Mouse (Mus musculus) embryonic facial prominence, embryonic 13.5 days (tissue): ENCODE measurements at regions not wholly inside any gene's neighbourhood (a gene's known extent, or its start where the extent isn't known, plus 50 kb on each side); places are given as distances from the start of the nearest gene placed in this dataset.
"Not testable (repeated sequence)": the region's sequence is repeated elsewhere in the genome, so short reads cannot be mapped to it uniquely, and the experiment has no call there.

ENCODE experiments used
- ATAC-seq: fragments of 200-750 bp; cut with Nextera tagmentation; 2 replicates; pipeline ENCODE4 v1.8.0; 2017; ENCODE audit warnings: low read depth; ENCODE audit not compliant: insufficient number of reproducible peaks, insufficient read depth, low FRiP score, low TSS enrichment
- H3K27ac ChIP-seq: fragments of 300-500 bp; sonication (generic); 2 replicates; pipeline ENCODE4 v1.5.1; 2015; ENCODE audit warnings: moderate library complexity, mild to moderate bottlenecking, inconsistent platforms
- H3K27me3 ChIP-seq: fragments of 300-500 bp; sonication (generic); 2 replicates; pipeline ENCODE4 v1.6.1; 2015; ENCODE audit warnings: mild to moderate bottlenecking, inconsistent platforms
- H3K36me3 ChIP-seq: fragments of 300-500 bp; sonication (generic); 2 replicates; pipeline ENCODE4 v1.6.1; 2015; ENCODE audit warnings: mild to moderate bottlenecking, inconsistent platforms
- H3K4me1 ChIP-seq: fragments of 300-500 bp; sonication (generic); 2 replicates; pipeline ENCODE4 v1.6.1; 2015; ENCODE audit warnings: inconsistent platforms
- H3K4me2 ChIP-seq: fragments of 300-500 bp; sonication (generic); 2 replicates; pipeline ENCODE4 v1.6.1; 2015; ENCODE audit warnings: moderate library complexity, mild to moderate bottlenecking, inconsistent platforms
- H3K4me3 ChIP-seq: fragments of 300-500 bp; sonication (generic); 2 replicates; pipeline ENCODE4 v1.5.1; 2015; ENCODE audit warnings: mild to moderate bottlenecking, inconsistent platforms
- H3K9ac ChIP-seq: fragments of 300-500 bp; sonication (generic); 2 replicates; pipeline ENCODE4 v1.6.1; 2015; ENCODE audit warnings: mild to moderate bottlenecking, inconsistent platforms
- H3K9me3 ChIP-seq: fragments of 300-500 bp; sonication (generic); 2 replicates; pipeline ENCODE4 v1.6.1; 2016; ENCODE audit warnings: inconsistent platforms
- WGBS: fragments of 180-500 bp; shearing (Covaris S2); methylation state at CpG from one replicate; pipeline ENCODE4 v1.1.7; 2015; ENCODE audit warnings: mixed read lengths; 5-methylcytosine and 5-hydroxymethylcytosine counted together

- WGBS: 73% methylated on average over 4 of the region's 4 CpGs
- no peak overlapping the region for H3K4me3 ChIP-seq
- H3K9me3 ChIP-seq: no peaks in the 10 kb centered on the region
Observed at GRCm38 (mm10) chr13:44490935-44491465, 238.3 kb upstream of the Jarid2 start.

GRCm38 (mm10) chr13:44493884-44494283 lies 235.4 kb upstream of the Jarid2 start:
- H3K9me3 ChIP-seq: no peaks in the 10 kb centered on the region
- no peaks in the 10 kb centered on the region for H3K27me3 ChIP-seq
- H3K27ac ChIP-seq: no peak overlapping the region
- peaks cover 58% of the 10 kb centered on the region for H3K4me1 ChIP-seq
- no peak for ATAC-seq
- no peak overlapping the region for H3K4me2 ChIP-seq
- H3K36me3 ChIP-seq: no peaks in the 10 kb centered on the region
- H3K4me3 ChIP-seq: no peak overlapping the region
- WGBS: 50% methylated on average over 3 of the region's 3 CpGs
- no peak overlapping the region for H3K9ac ChIP-seq

More at GRCm38 (mm10) chr13:44490935-44491465, 238.3 kb upstream of the Jarid2 start:
- Histone ChIP-seq H3K27ac (no peak overlapping the region), H3K4me2 (no peak overlapping the region), H3K4me1 (peaks cover 45% of the 10 kb centered on the region), H3K27me3 (no peaks in the 10 kb centered on the region), H3K36me3 (no peaks in the 10 kb centered on the region), H3K9ac (no peak overlapping the region)
- no peak for ATAC-seq

DNA sequence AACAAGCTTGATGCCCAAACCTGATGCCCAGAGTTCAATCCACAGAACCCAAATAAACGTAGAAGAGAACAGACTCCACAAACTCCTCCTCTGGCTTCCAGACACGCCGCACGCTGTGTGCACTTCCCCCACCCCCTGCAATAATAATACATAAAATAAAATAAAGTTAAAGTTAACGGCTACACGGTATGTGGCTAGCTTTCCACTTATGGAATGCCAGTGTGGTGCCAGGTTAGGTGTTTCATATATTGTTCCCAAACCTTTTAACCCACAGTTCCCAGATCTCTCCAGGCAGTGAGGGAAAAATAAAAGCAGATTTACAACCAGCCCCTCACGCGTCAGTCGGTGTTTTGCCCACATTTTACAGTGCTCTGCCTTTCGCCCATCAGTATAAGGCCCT lies 233.8 kb upstream of the Jarid2 start:
- Histone ChIP-seq H3K4me2 (no peak overlapping the region), H3K27ac (0 out of 2 replicates have a peak overlapping the region, but pooled peaks have one; percentile 23), H3K9ac (no peak overlapping the region), H3K4me3 (no peak overlapping the region), H3K9me3 (no peaks in the 10 kb centered on the region), H3K27me3 (no peaks in the 10 kb centered on the region), H3K36me3 (no peaks in the 10 kb centered on the region), H3K4me1 (peaks cover 58% of the 10 kb centered on the region)
- WGBS: 64% methylated on average over 10 of the region's 10 CpGs
- no peak for ATAC-seq

- Histone ChIP-seq H3K9ac (no peak overlapping the region), H3K9me3 (no peaks in the 10 kb centered on the region), H3K4me2 (no peak overlapping the region), H3K27ac (peak overlapping the region; percentile 44), H3K27me3 (no peaks in the 10 kb centered on the region), H3K4me1 (peaks cover 51% of the 10 kb centered on the region), H3K4me3 (no peak overlapping the region), H3K36me3 (no peaks in the 10 kb centered on the region)
- WGBS: 36% methylated on average over 9 of the region's 9 CpGs
- no peak for ATAC-seq
Observed at GRCm38 (mm10) chr13:44496596-44496995, 232.7 kb upstream of the Jarid2 start.

DNA sequence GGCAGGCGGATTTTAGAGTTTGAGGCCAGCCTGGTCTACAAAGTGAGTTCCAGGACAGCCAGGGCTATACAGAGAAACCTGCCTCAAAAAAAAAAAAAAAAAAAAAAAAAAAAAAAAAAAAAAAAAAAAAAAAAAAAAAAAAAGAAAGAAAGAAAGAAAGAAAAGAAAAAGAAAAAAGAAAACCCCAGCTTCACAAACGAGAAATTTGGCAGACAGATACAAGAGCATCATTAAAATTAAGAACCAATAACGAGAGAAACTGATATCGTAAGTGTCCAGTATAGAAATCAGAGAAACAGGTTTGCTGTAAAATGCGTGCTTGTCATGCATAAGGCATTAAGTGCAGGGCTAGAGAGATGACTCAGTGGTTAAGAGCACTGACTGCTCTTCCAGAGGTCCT lies 228.4 kb upstream of the Jarid2 start:
- not testable (repeated sequence) for H3K9ac ChIP-seq, H3K27me3 ChIP-seq, H3K4me3 ChIP-seq, ATAC-seq, H3K9me3 ChIP-seq, H3K27ac ChIP-seq, H3K4me2 ChIP-seq, H3K36me3 ChIP-seq
- WGBS: 85% methylated on average over 5 of the region's 5 CpGs
- peaks cover 26% of the 10 kb centered on the region for H3K4me1 ChIP-seq

GRCm38 (mm10) chr13:44501777-44502321 lies 227.4 kb upstream of the Jarid2 start:
- no peak; the same call in 1 of the 2 replicates for ATAC-seq

GRCm38 (mm10) chr13:44502612-44503256 lies 226.5 kb upstream of the Jarid2 start:
- no peak overlapping the region for H3K4me2 ChIP-seq
- H3K4me1 ChIP-seq: peaks cover 15% of the 10 kb centered on the region
- 70% methylated on average over 10 of the region's 10 CpGs for WGBS
- H3K4me3 ChIP-seq: no peak overlapping the region
- H3K36me3 ChIP-seq: no peaks in the 10 kb centered on the region
- no peak overlapping the region for H3K9ac ChIP-seq
- H3K9me3 ChIP-seq: no peaks in the 10 kb centered on the region
- ATAC-seq: no peak
- no peak overlapping the region for H3K27ac ChIP-seq
- no peaks in the 10 kb centered on the region for H3K27me3 ChIP-seq

More at GRCm38 (mm10) chr13:44501777-44502321, 227.4 kb upstream of the Jarid2 start:
- Histone ChIP-seq H3K9ac (no peak overlapping the region), H3K27me3 (no peaks in the 10 kb centered on the region), H3K36me3 (no peaks in the 10 kb centered on the region), H3K4me1 (peaks cover 18% of the 10 kb centered on the region), H3K4me3 (no peak overlapping the region), H3K4me2 (no peak overlapping the region), H3K9me3 (no peaks in the 10 kb centered on the region), H3K27ac (0 out of 2 replicates have a peak overlapping the region, but pooled peaks have one; percentile 28)
- 51% methylated on average over 5 of the region's 5 CpGs for WGBS

DNA sequence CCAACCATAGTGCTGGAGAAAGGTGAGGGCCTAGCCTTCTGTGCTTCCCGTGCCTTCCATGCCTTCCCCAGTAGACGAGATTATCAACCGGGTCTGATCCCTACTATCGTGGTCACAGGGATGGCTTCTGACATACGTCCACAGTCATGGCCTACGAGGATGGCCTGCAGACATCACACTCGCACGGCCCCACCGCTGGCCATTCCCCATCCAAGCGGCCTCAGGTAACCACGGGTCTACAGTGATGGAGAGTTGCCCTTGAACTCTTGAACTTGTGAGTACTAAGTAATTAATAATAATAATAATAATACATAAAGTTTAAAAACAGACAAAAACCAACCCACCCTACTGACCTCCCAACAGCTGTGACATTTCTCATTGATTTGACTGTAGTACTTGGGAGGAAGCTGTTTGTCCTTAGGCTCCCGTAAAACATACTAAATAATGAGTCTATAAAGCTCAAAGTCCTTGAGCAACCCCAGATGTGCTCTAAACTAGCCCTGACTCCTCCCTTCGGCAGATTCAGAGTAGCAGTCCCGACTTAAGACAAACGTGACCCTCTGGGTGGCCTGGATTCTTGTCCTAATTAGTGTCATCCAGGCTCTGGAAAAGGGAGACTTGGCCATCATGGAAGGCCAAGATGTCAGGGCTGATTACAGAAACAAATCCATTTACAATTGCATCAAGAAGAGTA lies 225.9 kb upstream of the Jarid2 start:
- Histone ChIP-seq H3K9ac (no peak overlapping the region), H3K4me3 (no peak overlapping the region), H3K27me3 (no peaks in the 10 kb centered on the region), H3K4me1 (peaks cover 16% of the 10 kb centered on the region), H3K36me3 (no peaks in the 10 kb centered on the region), H3K27ac (no peak overlapping the region), H3K4me2 (no peak overlapping the region), H3K9me3 (no peaks in the 10 kb centered on the region)
- no peak for ATAC-seq
- WGBS: 72% methylated on average over 15 of the region's 15 CpGs

- Histone ChIP-seq H3K9ac (no peak overlapping the region), H3K4me1 (peaks cover 16% of the 10 kb centered on the region), H3K4me2 (no peak overlapping the region), H3K36me3 (no peaks in the 10 kb centered on the region), H3K27ac (no peak overlapping the region), H3K27me3 (no peaks in the 10 kb centered on the region), H3K4me3 (no peak overlapping the region), H3K9me3 (no peaks in the 10 kb centered on the region)
- ATAC-seq: no peak
- 85% methylated on average over 6 of the region's 6 CpGs for WGBS
Observed at GRCm38 (mm10) chr13:44504455-44504854, 224.8 kb upstream of the Jarid2 start.

DNA sequence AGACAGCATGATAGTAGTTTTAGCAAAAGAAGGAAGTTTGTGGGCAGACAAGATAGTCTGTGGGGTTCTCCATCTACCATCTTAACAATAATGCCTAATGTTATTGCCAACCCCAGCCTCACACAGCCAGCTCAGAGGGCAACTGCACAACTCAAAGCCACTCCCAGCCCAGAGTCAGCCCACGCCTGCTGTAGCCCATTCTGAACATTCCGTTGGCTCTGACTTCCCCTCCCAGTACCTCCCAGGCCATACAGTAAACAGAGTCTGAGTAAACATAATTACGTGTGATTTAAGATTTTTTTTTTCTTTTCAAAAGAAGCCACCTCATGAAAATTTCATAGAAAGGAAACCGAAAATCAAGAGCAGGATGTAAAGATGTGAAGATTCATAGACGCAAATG lies 222.3 kb upstream of the Jarid2 start:
- 47% methylated on average over 5 of the region's 5 CpGs for WGBS
- H3K4me2 ChIP-seq: no peak overlapping the region
- no peaks in the 10 kb centered on the region for H3K27me3 ChIP-seq
- no peaks in the 10 kb centered on the region for H3K36me3 ChIP-seq
- no peak for ATAC-seq
- H3K27ac ChIP-seq: no peak overlapping the region
- H3K4me1 ChIP-seq: peaks cover 15% of the 10 kb centered on the region
- no peak overlapping the region for H3K9ac ChIP-seq
- no peak overlapping the region for H3K4me3 ChIP-seq
- H3K9me3 ChIP-seq: no peaks in the 10 kb centered on the region

DNA sequence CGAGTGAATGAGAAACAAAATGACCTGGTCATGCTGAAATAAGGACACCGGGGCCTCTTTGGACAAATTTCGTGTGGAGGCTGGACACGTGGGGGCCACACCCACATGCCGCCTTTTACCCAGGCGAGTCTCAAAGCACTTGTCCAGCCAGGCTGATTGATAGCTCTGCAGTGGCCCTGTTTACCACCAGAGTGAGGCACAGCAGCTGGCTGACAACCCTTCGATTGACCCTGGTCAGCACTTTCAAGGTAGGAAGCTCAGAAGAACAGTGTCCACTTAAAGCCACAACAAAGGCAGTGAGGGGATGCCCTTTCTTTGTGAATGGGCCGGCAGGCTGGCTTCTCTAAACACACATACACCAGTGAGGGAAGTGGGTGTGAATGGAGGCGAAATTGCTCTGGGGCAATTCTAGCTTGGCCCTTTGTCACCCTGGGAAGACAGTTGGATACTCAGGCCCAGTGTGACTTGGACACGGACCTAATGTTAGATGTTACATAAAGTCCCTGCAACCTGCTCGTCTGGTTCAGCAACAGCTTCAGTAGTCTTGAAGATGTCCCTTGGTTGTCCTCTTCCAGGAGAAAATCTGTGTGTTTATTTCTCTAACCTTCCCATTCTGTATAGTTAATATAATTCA lies 219.6 kb upstream of the Jarid2 start:
- ATAC-seq: no peak
- Histone ChIP-seq H3K4me2 (no peak overlapping the region), H3K36me3 (no peaks in the 10 kb centered on the region), H3K4me3 (no peak overlapping the region), H3K27me3 (no peaks in the 10 kb centered on the region), H3K4me1 (peaks cover 31% of the 10 kb centered on the region), H3K9me3 (no peaks in the 10 kb centered on the region), H3K9ac (no peak overlapping the region), H3K27ac (no peak overlapping the region)
- 44% methylated on average over 11 of the region's 11 CpGs for WGBS
